Mouse (Mus musculus) urinary bladder, postnatal 14 days (tissue): ENCODE measurements around the gene Men1.

Source experiments
- DNase-seq: peaks from one replicate; pipeline ENCODE4 v3.0.0; 2021; ENCODE audit warnings: low spot score

The Men1 gene

GRCm38 (mm10) chr19:6339890-6340504 lies 5.2 kb downstream of the Men1 start:
- DNase-seq, result no peak

GRCm38 (mm10) chr19:6340524-6341452 lies 6.0 kb downstream of the Men1 start, which contains the start of gene Map4k2:
Map4k2 (plus strand) TSS chr19:6341135.
- peak; percentile 90 for DNase-seq

- no peak for DNase-seq
Measured at GRCm38 (mm10) chr19:6341453-6342077, 6.8 kb downstream of the Men1 start.

GRCm38 (mm10) chr19:6342276-6342933 lies 7.6 kb downstream of the Men1 start:
- DNase-seq, result no peak

GRCm38 (mm10) chr19:6343066-6343925 lies 8.5 kb downstream of the Men1 start:
- no peak for DNase-seq

GRCm38 (mm10) chr19:6343996-6344395 lies 9.2 kb downstream of the Men1 start:
- DNase-seq, result no peak

- DNase-seq, result no peak
Measured at GRCm38 (mm10) chr19:6346023-6346422, 11.2 kb downstream of the Men1 start.

GRCm38 (mm10) chr19:6346661-6347060 lies 11.9 kb downstream of the Men1 start:
- no peak for DNase-seq

- no peak for DNase-seq
Measured at GRCm38 (mm10) chr19:6347615-6348014, 12.8 kb downstream of the Men1 start.

GRCm38 (mm10) chr19:6348717-6349116 lies 13.9 kb downstream of the Men1 start:
- no peak for DNase-seq

GRCm38 (mm10) chr19:6349215-6349983 lies 14.6 kb downstream of the Men1 start:
- DNase-seq, result peak; percentile 48

GRCm38 (mm10) chr19:6351431-6352106 lies 16.8 kb downstream of the Men1 start:
- DNase-seq, result no peak

- no peak for DNase-seq
Measured at GRCm38 (mm10) chr19:6352107-6352505, 17.3 kb downstream of the Men1 start.

GRCm38 (mm10) chr19:6354030-6354429 lies 19.3 kb downstream of the Men1 start:
- no peak for DNase-seq

- DNase-seq, result no peak
Measured at GRCm38 (mm10) chr19:6361291-6361690, 26.5 kb downstream of the Men1 start.

GRCm38 (mm10) chr19:6363091-6363410 lies 28.3 kb downstream of the Men1 start:
- DNase-seq, result no peak

- DNase-seq, result peak; percentile 100
Measured at GRCm38 (mm10) chr19:6363411-6364240, 28.8 kb downstream of the Men1 start, which contains the start of gene Sf1. Sf1 (plus strand) TSS chr19:6363690.

- DNase-seq, result peak; percentile 93
Measured at GRCm38 (mm10) chr19:6364317-6364725, 29.5 kb downstream of the Men1 start.

GRCm38 (mm10) chr19:6364842-6365241 lies 30.1 kb downstream of the Men1 start:
- no peak for DNase-seq
